Comparison of ENCODE assay signal across 9 mouse cellular contexts in genomic region chr8:94528245-94528644, GRCm38 (mm10). TPM values are rescaled to one million over a fixed set of nuclear protein-coding genes. Genes with fewer than 3 reads are reported as not detected.
DNase-seq lines count a peak whose midpoint lies in the region; ATAC-seq lines count a peak whose summit lies in the region.
"Had no signal": no experiment of that assay in that cellular context is flagged by ENCODE, and none has a peak within 500 bp of the region (broad histone marks: within the 10 kb centered on the region; RNA-seq: fewer than 3 reads in every experiment).

No protein-coding gene starts in this region.

- H3K27ac ChIP-seq in forebrain, embryonic 13.5 days: no peak overlapping the region
- no peak overlapping the region for H3K27ac ChIP-seq in forebrain, embryonic 15.5 days (replicated peaks)
- H3K27ac ChIP-seq: limb, embryonic 13.5 days had no signal

- no peaks in the 10 kb centered on the region for H3K27me3 ChIP-seq in forebrain, embryonic 13.5 days
- H3K27me3 ChIP-seq in forebrain, embryonic 15.5 days: no peaks in the 10 kb centered on the region

- no peak overlapping the region for H3K4me2 ChIP-seq in forebrain, embryonic 13.5 days
- no peak overlapping the region for H3K4me2 ChIP-seq in forebrain, embryonic 15.5 days (replicated peaks)
- H3K4me2 ChIP-seq: limb, embryonic 13.5 days had no signal

- peak; percentile 64 for DNase-seq in 3134 (ENCODE audit: extremely low read depth, insufficient read length, low spot score)
- peak; percentile 46 for DNase-seq in T-cell, adult 2 months (ENCODE audit: low spot score)
- peak; percentile 51 for DNase-seq in embryo, embryonic 9.5 days (ENCODE audit: extremely low spot score)
- peak; percentile 66 for DNase-seq in kidney, postnatal 10 days
- peak; percentile 70 for DNase-seq in lung, postnatal 10 days
- peak; percentile 42 for DNase-seq in telencephalon, adult 2 months (ENCODE audit: low read depth, low spot score)

- no peaks in the 10 kb centered on the region for H3K36me3 ChIP-seq in forebrain, embryonic 13.5 days (ENCODE audit: poor library complexity, severe bottlenecking)
- no peaks in the 10 kb centered on the region for H3K36me3 ChIP-seq in forebrain, embryonic 15.5 days
- H3K36me3 ChIP-seq: limb, embryonic 13.5 days had no signal

- peak; percentile 14; the same call in 1 of the 2 replicates for ATAC-seq in forebrain, embryonic 13.5 days
- no peak for ATAC-seq in forebrain, embryonic 15.5 days (replicated peaks)

- no peak overlapping the region for H3K4me3 ChIP-seq in forebrain, embryonic 13.5 days
- H3K4me3 ChIP-seq in forebrain, embryonic 15.5 days: no peak overlapping the region
- H3K4me3 ChIP-seq: limb, embryonic 13.5 days had no signal

- H3K9ac ChIP-seq in forebrain, embryonic 13.5 days: no peak overlapping the region
- no peak overlapping the region for H3K9ac ChIP-seq in forebrain, embryonic 15.5 days (replicated peaks)
- H3K9ac ChIP-seq: limb, embryonic 13.5 days had no signal

- no peaks in the 10 kb centered on the region for H3K9me3 ChIP-seq in forebrain, embryonic 13.5 days (replicated peaks)
- H3K9me3 ChIP-seq in forebrain, embryonic 15.5 days: no peaks in the 10 kb centered on the region
- H3K9me3 ChIP-seq: limb, embryonic 13.5 days had no signal

- WGBS in forebrain, embryonic 13.5 days: 42% methylated on average over 4 of the region's 4 CpGs
- WGBS in forebrain, embryonic 15.5 days: 41% methylated on average over 4 of the region's 4 CpGs

- peaks cover 13% of the 10 kb centered on the region for H3K4me1 ChIP-seq in forebrain, embryonic 13.5 days
- peaks cover 13% of the 10 kb centered on the region for H3K4me1 ChIP-seq in forebrain, embryonic 15.5 days

RNA-seq across cellular contexts. Expression of gene Cpne2, which starts 4.5 kb away (rescaled TPM):
- polyA plus RNA-seq in forebrain, embryonic 13.5 days (2015; fragmentation: Nextera tagmentation; extraction: Ambion mirVana): 14.3 and 18.6 TPM in 2 replicates
- 22.4 and 24.8 TPM in 2 replicates for polyA plus RNA-seq in forebrain, embryonic 15.5 days (2015; fragmentation: Nextera tagmentation; extraction: Ambion mirVana)
